Mouse (Mus musculus): ENCODE measurements at regions not wholly inside any gene's neighbourhood (a gene's known extent, or its start where the extent isn't known, plus 50 kb on each side); places are given as distances from the start of the nearest gene placed in this dataset.

GRCm38 (mm10) chr11:65588491-65588890, 199.6 kb downstream of the Map2k4 start:
- no peak overlapping the region for H3K4me2 ChIP-seq (replicated peaks; ENCODE audit: low read depth, low read length)
- H3K4me1 ChIP-seq (ENCODE audit: insufficient read depth, low read length), result no peaks in the 10 kb centered on the region
- H3K36me3 ChIP-seq (ENCODE audit: insufficient read depth, low read length), result no peaks in the 10 kb centered on the region
- H3K9me3 ChIP-seq (ENCODE audit: low read length), result no peaks in the 10 kb centered on the region
- no peaks in the 10 kb centered on the region for H3K27me3 ChIP-seq (ENCODE audit: insufficient read depth, low read length)
- no peak overlapping the region for H3K27ac ChIP-seq (ENCODE audit: low read length)
- ATAC-seq (ENCODE audit: low FRiP score, low TSS enrichment), result no peak
- no peak overlapping the region for H3K4me3 ChIP-seq (ENCODE audit: low read length)
- H3K9ac ChIP-seq (replicated peaks; ENCODE audit: low read length), result no peak overlapping the region
- WGBS, result 58% methylated on average over 3 of the region's 3 CpGs

GRCm38 (mm10) chr11:65567831-65568230, 220.3 kb downstream of the Map2k4 start:
- H3K36me3 ChIP-seq (ENCODE audit: insufficient read depth, low read length), result no peaks in the 10 kb centered on the region
- H3K27me3 ChIP-seq (ENCODE audit: insufficient read depth, low read length), result no peaks in the 10 kb centered on the region
- H3K27ac ChIP-seq (ENCODE audit: low read length), result no peak overlapping the region
- H3K4me3 ChIP-seq (ENCODE audit: low read length), result no peak overlapping the region
- no peak overlapping the region for H3K4me2 ChIP-seq (replicated peaks; ENCODE audit: low read depth, low read length)
- WGBS, result 86% methylated on average over 9 of the region's 9 CpGs
- H3K9me3 ChIP-seq (ENCODE audit: low read length), result no peaks in the 10 kb centered on the region
- H3K9ac ChIP-seq (replicated peaks; ENCODE audit: low read length), result no peak overlapping the region
- H3K4me1 ChIP-seq (ENCODE audit: insufficient read depth, low read length), result no peaks in the 10 kb centered on the region
- no peak for ATAC-seq (ENCODE audit: low FRiP score, low TSS enrichment)

GRCm38 (mm10) chr11:65558236-65558635, 229.9 kb downstream of the Map2k4 start:
- Histone ChIP-seq H3K4me2 (replicated peaks; ENCODE audit: low read depth, low read length) (no peak overlapping the region), H3K4me1 (ENCODE audit: insufficient read depth, low read length) (no peaks in the 10 kb centered on the region), H3K27me3 (ENCODE audit: insufficient read depth, low read length) (no peaks in the 10 kb centered on the region), H3K9me3 (ENCODE audit: low read length) (no peaks in the 10 kb centered on the region), H3K27ac (ENCODE audit: low read length) (no peak overlapping the region), H3K36me3 (ENCODE audit: insufficient read depth, low read length) (no peaks in the 10 kb centered on the region), H3K4me3 (ENCODE audit: low read length) (no peak overlapping the region), H3K9ac (replicated peaks; ENCODE audit: low read length) (no peak overlapping the region)
- no peak for ATAC-seq (ENCODE audit: low FRiP score, low TSS enrichment)
- 81% methylated on average over 4 of the region's 4 CpGs for WGBS

GRCm38 (mm10) chr11:65551073-65551472, 237.0 kb downstream of the Map2k4 start:
- no peaks in the 10 kb centered on the region for H3K27me3 ChIP-seq (ENCODE audit: insufficient read depth, low read length)
- H3K4me3 ChIP-seq (ENCODE audit: low read length), result no peak overlapping the region
- H3K4me2 ChIP-seq (replicated peaks; ENCODE audit: low read depth, low read length), result no peak overlapping the region
- H3K27ac ChIP-seq (ENCODE audit: low read length), result no peak overlapping the region
- H3K9ac ChIP-seq (replicated peaks; ENCODE audit: low read length), result no peak overlapping the region
- no peaks in the 10 kb centered on the region for H3K4me1 ChIP-seq (ENCODE audit: insufficient read depth, low read length)
- ATAC-seq (ENCODE audit: low FRiP score, low TSS enrichment), result no peak
- no peaks in the 10 kb centered on the region for H3K9me3 ChIP-seq (ENCODE audit: low read length)
- H3K36me3 ChIP-seq (ENCODE audit: insufficient read depth, low read length), result no peaks in the 10 kb centered on the region
- WGBS, result 81% methylated on average over 6 of the region's 6 CpGs

- no peaks in the 10 kb centered on the region for H3K9me3 ChIP-seq (ENCODE audit: low read length)
- ATAC-seq (ENCODE audit: low FRiP score, low TSS enrichment), result no peak
- no peaks in the 10 kb centered on the region for H3K36me3 ChIP-seq (ENCODE audit: insufficient read depth, low read length)
- WGBS, result 77% methylated on average over 5 of the region's 5 CpGs
- no peak overlapping the region for H3K27ac ChIP-seq (ENCODE audit: low read length)
- H3K4me3 ChIP-seq (ENCODE audit: low read length), result no peak overlapping the region
- H3K4me2 ChIP-seq (replicated peaks; ENCODE audit: low read depth, low read length), result no peak overlapping the region
- no peaks in the 10 kb centered on the region for H3K27me3 ChIP-seq (ENCODE audit: insufficient read depth, low read length)
- no peak overlapping the region for H3K9ac ChIP-seq (replicated peaks; ENCODE audit: low read length)
- H3K4me1 ChIP-seq (ENCODE audit: insufficient read depth, low read length), result no peaks in the 10 kb centered on the region
Observed at GRCm38 (mm10) chr11:65544281-65544680, 243.8 kb downstream of the Map2k4 start.

- H3K36me3 ChIP-seq (ENCODE audit: insufficient read depth, low read length), result no peaks in the 10 kb centered on the region
- H3K27me3 ChIP-seq (ENCODE audit: insufficient read depth, low read length), result no peaks in the 10 kb centered on the region
- H3K4me2 ChIP-seq (replicated peaks; ENCODE audit: low read depth, low read length), result no peak overlapping the region
- ATAC-seq (ENCODE audit: low FRiP score, low TSS enrichment), result no peak
- no peak overlapping the region for H3K4me3 ChIP-seq (ENCODE audit: low read length)
- 77% methylated on average over 3 of the region's 3 CpGs for WGBS
- H3K9ac ChIP-seq (replicated peaks; ENCODE audit: low read length), result no peak overlapping the region
- no peaks in the 10 kb centered on the region for H3K4me1 ChIP-seq (ENCODE audit: insufficient read depth, low read length)
- 0 out of 2 replicates have a peak overlapping the region, but pooled peaks have one; percentile 14 for H3K27ac ChIP-seq (ENCODE audit: low read length)
- H3K9me3 ChIP-seq (ENCODE audit: low read length), result no peaks in the 10 kb centered on the region
Observed at GRCm38 (mm10) chr11:65543581-65543980, 244.5 kb downstream of the Map2k4 start.

GRCm38 (mm10) chr11:65537046-65537630, 251.0 kb downstream of the Map2k4 start:
- Histone ChIP-seq H3K9me3 (ENCODE audit: low read length) (no peaks in the 10 kb centered on the region), H3K4me3 (ENCODE audit: low read length) (no peak overlapping the region), H3K4me1 (ENCODE audit: insufficient read depth, low read length) (no peaks in the 10 kb centered on the region), H3K9ac (replicated peaks; ENCODE audit: low read length) (no peak overlapping the region), H3K36me3 (ENCODE audit: insufficient read depth, low read length) (no peaks in the 10 kb centered on the region), H3K4me2 (replicated peaks; ENCODE audit: low read depth, low read length) (no peak overlapping the region), H3K27me3 (ENCODE audit: insufficient read depth, low read length) (no peaks in the 10 kb centered on the region), H3K27ac (ENCODE audit: low read length) (no peak overlapping the region)
- ATAC-seq (ENCODE audit: low FRiP score, low TSS enrichment), result no peak
- 69% methylated on average over 16 of the region's 16 CpGs for WGBS

GRCm38 (mm10) chr11:65535726-65536442, 252.2 kb downstream of the Map2k4 start:
- WGBS, result 89% methylated on average over 8 of the region's 8 CpGs
- no peak for ATAC-seq (ENCODE audit: low FRiP score, low TSS enrichment)
- H3K36me3 ChIP-seq (ENCODE audit: insufficient read depth, low read length), result no peaks in the 10 kb centered on the region

GRCm38 (mm10) chr11:65530744-65531143, 257.4 kb downstream of the Map2k4 start:
- Histone ChIP-seq H3K4me1 (ENCODE audit: insufficient read depth, low read length) (no peaks in the 10 kb centered on the region), H3K4me2 (replicated peaks; ENCODE audit: low read depth, low read length) (no peak overlapping the region), H3K36me3 (ENCODE audit: insufficient read depth, low read length) (no peaks in the 10 kb centered on the region), H3K9me3 (ENCODE audit: low read length) (peaks cover 3% of the 10 kb centered on the region; the same call in 1 of the 2 replicates), H3K27ac (ENCODE audit: low read length) (no peak overlapping the region), H3K4me3 (ENCODE audit: low read length) (no peak overlapping the region), H3K9ac (replicated peaks; ENCODE audit: low read length) (no peak overlapping the region), H3K27me3 (ENCODE audit: insufficient read depth, low read length) (no peaks in the 10 kb centered on the region)
- WGBS, result 75% methylated on average over 5 of the region's 5 CpGs
- no peak for ATAC-seq (ENCODE audit: low FRiP score, low TSS enrichment)

More at GRCm38 (mm10) chr11:65535726-65536442, 252.2 kb downstream of the Map2k4 start:
- H3K27ac ChIP-seq (ENCODE audit: low read length), result no peak overlapping the region
- H3K4me1 ChIP-seq (ENCODE audit: insufficient read depth, low read length), result no peaks in the 10 kb centered on the region
- H3K9me3 ChIP-seq (ENCODE audit: low read length), result no peaks in the 10 kb centered on the region
- H3K27me3 ChIP-seq (ENCODE audit: insufficient read depth, low read length), result no peaks in the 10 kb centered on the region
- no peak overlapping the region for H3K4me3 ChIP-seq (ENCODE audit: low read length)
- H3K9ac ChIP-seq (replicated peaks; ENCODE audit: low read length), result no peak overlapping the region
- no peak overlapping the region for H3K4me2 ChIP-seq (replicated peaks; ENCODE audit: low read depth, low read length)

- no peak overlapping the region for H3K4me3 ChIP-seq (ENCODE audit: low read length)
- 0 out of 2 replicates have a peak, but pooled peaks have one; percentile 23 for ATAC-seq (ENCODE audit: low FRiP score, low TSS enrichment)
- H3K27ac ChIP-seq (ENCODE audit: low read length), result no peak overlapping the region
- H3K9ac ChIP-seq (replicated peaks; ENCODE audit: low read length), result no peak overlapping the region
- no peaks in the 10 kb centered on the region for H3K36me3 ChIP-seq (ENCODE audit: insufficient read depth, low read length)
- no peak overlapping the region for H3K4me2 ChIP-seq (replicated peaks; ENCODE audit: low read depth, low read length)
- no peaks in the 10 kb centered on the region for H3K4me1 ChIP-seq (ENCODE audit: insufficient read depth, low read length)
- no peaks in the 10 kb centered on the region for H3K27me3 ChIP-seq (ENCODE audit: insufficient read depth, low read length)
- WGBS, result 58% methylated on average over 19 of the region's 19 CpGs
- H3K9me3 ChIP-seq (ENCODE audit: low read length), result no peaks in the 10 kb centered on the region
Observed at GRCm38 (mm10) chr11:65505106-65505865, 235.5 kb upstream of the Myocd start.
